Mouse (Mus musculus) neural tube, embryonic 11.5 days (tissue): ENCODE measurements around the gene H3f3a. TPM values are rescaled to one million over a fixed set of nuclear protein-coding genes. Genes with fewer than 3 reads are reported as not detected.

Experiments
- ATAC-seq: fragments of 200-750 bp; cut with Nextera tagmentation; 2 replicates; pipeline ENCODE4 v1.8.0; 2017; ENCODE audit warnings: moderate number of reproducible peaks, mild to moderate bottlenecking, moderate TSS enrichment, moderate library complexity; ENCODE audit not compliant: insufficient read depth, low FRiP score, low TSS enrichment
- DNase-seq: peaks from one replicate; pipeline ENCODE4 v3.0.0-alpha.2; 2015; ENCODE audit warnings: low spot score
- H3K27ac ChIP-seq: fragments of 300-500 bp; sonication (generic); 2 replicates; pipeline ENCODE4 v1.5.1; 2014; ENCODE audit warnings: low read depth, mild to moderate bottlenecking, low read length
- H3K27me3 ChIP-seq: fragments of 300-500 bp; sonication (generic); 2 replicates; pipeline ENCODE4 v1.6.1; 2014; ENCODE audit warnings: mild to moderate bottlenecking, low read length, mixed read lengths; ENCODE audit not compliant: control insufficient read depth, insufficient read depth
- H3K36me3 ChIP-seq: fragments of 300-500 bp; sonication (generic); 2 replicates; pipeline ENCODE4 v1.6.1; 2014; ENCODE audit warnings: mild to moderate bottlenecking, low read length, moderate library complexity, mixed read lengths; ENCODE audit not compliant: control insufficient read depth, insufficient read depth
- H3K4me1 ChIP-seq: fragments of 300-500 bp; sonication (generic); 2 replicates; pipeline ENCODE4 v1.6.1; 2014; ENCODE audit warnings: low read length, mixed read lengths; ENCODE audit not compliant: control insufficient read depth, insufficient read depth
- H3K4me2 ChIP-seq: fragments of 300-500 bp; sonication (generic); 2 replicates; pipeline ENCODE4 v1.6.1; 2014; ENCODE audit warnings: low read depth, mild to moderate bottlenecking, moderate library complexity
- H3K4me3 ChIP-seq: fragments of 300-500 bp; sonication (generic); 2 replicates; pipeline ENCODE4 v1.5.1; 2014; ENCODE audit warnings: low read depth, low read length
- H3K9ac ChIP-seq: fragments of 300-500 bp; sonication (generic); 2 replicates; pipeline ENCODE4 v1.6.1; 2014; ENCODE audit warnings: mild to moderate bottlenecking, low read length
- H3K9me3 ChIP-seq: fragments of 300-500 bp; sonication (generic); 2 replicates; pipeline ENCODE4 v1.6.1; 2016; ENCODE audit warnings: low read length; ENCODE audit not compliant: control insufficient read depth
- WGBS: fragments of 180-500 bp; shearing (Covaris S2); extraction: QIAGEN DNeasy Blood & Tissue Kit; methylation state at CpG from one replicate; pipeline ENCODE4 v1.1.7; 2014; 5-methylcytosine and 5-hydroxymethylcytosine counted together
- polyA plus RNA-seq: library from polyadenylated mRNA; unstranded; fragments of >200 nt; fragmentation: Nextera tagmentation; extraction: Ambion mirVana; gene quantifications from 2 replicates; pipeline ENCODE4 v1.2.1, GENCODE M21; 2014

The H3f3a gene
- polyA plus RNA-seq, 1 experiment from 2014 or later = 3,301 TPM

GRCm38 (mm10) chr1:180774664-180775063 is 39.1 kb downstream of the H3f3a start:
- no peaks in the 10 kb centered on the region for H3K9me3 ChIP-seq
- H3K36me3 ChIP-seq = no peaks in the 10 kb centered on the region
- H3K4me3 ChIP-seq = no peak overlapping the region
- H3K27ac ChIP-seq = no peak overlapping the region
- no peaks in the 10 kb centered on the region for H3K27me3 ChIP-seq
- 63% methylated on average over 3 of the region's 3 CpGs for WGBS
- H3K4me1 ChIP-seq = no peaks in the 10 kb centered on the region
- ATAC-seq (no peak), DNase-seq (no peak)
- H3K9ac ChIP-seq = no peak overlapping the region
- H3K4me2 ChIP-seq = no peak overlapping the region

- no peak overlapping the region for H3K4me3 ChIP-seq
- no peaks in the 10 kb centered on the region for H3K9me3 ChIP-seq
- H3K9ac ChIP-seq = no peak overlapping the region
- no peaks in the 10 kb centered on the region for H3K27me3 ChIP-seq
- WGBS = 92% methylated on average over 3 of the region's 3 CpGs
- H3K27ac ChIP-seq = no peak overlapping the region
- no peaks in the 10 kb centered on the region for H3K36me3 ChIP-seq
- no peaks in the 10 kb centered on the region for H3K4me1 ChIP-seq
- ATAC-seq (no peak), DNase-seq (no peak)
- H3K4me2 ChIP-seq = no peak overlapping the region
These were observed 41.5 kb downstream of the H3f3a start for GRCm38 (mm10) chr1:180772291-180772690.

GRCm38 (mm10) chr1:180771722-180772121 is 42.0 kb downstream of the H3f3a start:
- Histone ChIP-seq H3K9ac (no peak overlapping the region), H3K36me3 (no peaks in the 10 kb centered on the region), H3K4me3 (no peak overlapping the region), H3K27ac (no peak overlapping the region), H3K4me2 (no peak overlapping the region), H3K9me3 (no peaks in the 10 kb centered on the region), H3K4me1 (no peaks in the 10 kb centered on the region), H3K27me3 (no peaks in the 10 kb centered on the region)
- ATAC-seq (no peak), DNase-seq (no peak)
- WGBS = 58% methylated on average over 4 of the region's 4 CpGs

GRCm38 (mm10) chr1:180771306-180771705 is 42.4 kb downstream of the H3f3a start:
- Histone ChIP-seq H3K27ac (no peak overlapping the region), H3K36me3 (no peaks in the 10 kb centered on the region), H3K4me3 (no peak overlapping the region), H3K4me2 (no peak overlapping the region), H3K9me3 (no peaks in the 10 kb centered on the region), H3K4me1 (no peaks in the 10 kb centered on the region), H3K27me3 (no peaks in the 10 kb centered on the region), H3K9ac (no peak overlapping the region)
- ATAC-seq (no peak), DNase-seq (no peak)
- WGBS = 92% methylated on average over 5 of the region's 5 CpGs

- no peaks in the 10 kb centered on the region for H3K9me3 ChIP-seq
These were observed 45.2 kb downstream of the H3f3a start for GRCm38 (mm10) chr1:180768334-180769168.

GRCm38 (mm10) chr1:180767541-180768333 is 46.0 kb downstream of the H3f3a start:
- 17% methylated on average over 10 of the region's 10 CpGs for WGBS
- Histone ChIP-seq H3K27ac (peak overlapping the region; percentile 49; the same call in 1 of the 2 replicates), H3K4me1 (no peaks in the 10 kb centered on the region), H3K27me3 (no peaks in the 10 kb centered on the region), H3K9me3 (no peaks in the 10 kb centered on the region), H3K4me3 (peak overlapping the region; percentile 50), H3K9ac (peak overlapping the region; percentile 88), H3K4me2 (peak overlapping the region; percentile 86), H3K36me3 (no peaks in the 10 kb centered on the region)
- ATAC-seq (0 out of 2 replicates have a peak, but pooled peaks have one; percentile 12), DNase-seq (peak; percentile 13)

More at GRCm38 (mm10) chr1:180768334-180769168, 45.2 kb downstream of the H3f3a start:
- ATAC-seq (peak; percentile 89), DNase-seq (peak; percentile 89)
- H3K4me2 ChIP-seq = peak overlapping the region; percentile 86
- WGBS = 4% methylated on average over 37 of the region's 37 CpGs
- no peaks in the 10 kb centered on the region for H3K36me3 ChIP-seq
- H3K4me3 ChIP-seq = peak overlapping the region; percentile 50
- peak overlapping the region; percentile 88 for H3K9ac ChIP-seq
- H3K27me3 ChIP-seq = no peaks in the 10 kb centered on the region
- H3K27ac ChIP-seq = peak overlapping the region; percentile 49; the same call in 1 of the 2 replicates
- no peaks in the 10 kb centered on the region for H3K4me1 ChIP-seq

GRCm38 (mm10) chr1:180766557-180766956 is 47.2 kb downstream of the H3f3a start:
- no peak for ATAC-seq
- no peak for DNase-seq
- Histone ChIP-seq H3K4me3 (no peak overlapping the region), H3K27me3 (no peaks in the 10 kb centered on the region), H3K9ac (no peak overlapping the region), H3K4me1 (no peaks in the 10 kb centered on the region), H3K27ac (no peak overlapping the region), H3K36me3 (no peaks in the 10 kb centered on the region), H3K9me3 (no peaks in the 10 kb centered on the region), H3K4me2 (no peak overlapping the region)
- 80% methylated on average over 5 of the region's 5 CpGs for WGBS

- H3K36me3 ChIP-seq = no peaks in the 10 kb centered on the region
- no peak for DNase-seq
- no peaks in the 10 kb centered on the region for H3K9me3 ChIP-seq
- no peaks in the 10 kb centered on the region for H3K27me3 ChIP-seq
- no peaks in the 10 kb centered on the region for H3K4me1 ChIP-seq
- H3K9ac ChIP-seq = no peak overlapping the region
- WGBS = 90% methylated on average over 5 of the region's 5 CpGs
- no peak overlapping the region for H3K4me2 ChIP-seq
- no peak overlapping the region for H3K4me3 ChIP-seq
- ATAC-seq = no peak
- no peak overlapping the region for H3K27ac ChIP-seq
These were observed 48.4 kb downstream of the H3f3a start for GRCm38 (mm10) chr1:180765393-180765792.
